Mouse (Mus musculus): ENCODE measurements around the gene Wnt9b. TPM values are rescaled to one million over a fixed set of nuclear protein-coding genes. Genes with fewer than 3 reads are reported as not detected.

Gene Wnt9b
- total and polyA plus RNA-seq, 3 experiments = 0.11 TPM; not detected in 2

- ATAC-seq (ENCODE audit: extremely low read depth, insufficient number of reproducible peaks, low FRiP score, poor library complexity, severe bottlenecking) (no peak), DNase-seq (ENCODE audit: low spot score) (no peak)
- Histone ChIP-seq H3K4me3 (ENCODE audit: low read depth, low read length) (no peak overlapping the region), H3K27me3 (ENCODE audit: insufficient read depth, low read length) (peaks cover 16% of the 10 kb centered on the region), H3K4me1 (ENCODE audit: insufficient read depth, low read depth, low read length) (no peaks in the 10 kb centered on the region), H3K9me3 (replicated peaks) (no peaks in the 10 kb centered on the region), H3K36me3 (replicated peaks) (no peaks in the 10 kb centered on the region)
- TF ChIP-seq CTCF (IDR thresholded peaks at IDR 0.05; ENCODE audit: low read depth, low read length) (no peak), TAL1 (conservative IDR thresholded peaks at IDR 0.05; ENCODE audit: low read depth, low read length) (no peak), GATA1 (IDR thresholded peaks at IDR 0.05; ENCODE audit: borderline replicate concordance, low read length) (no peak), GATA2 (IDR thresholded peaks at IDR 0.05; ENCODE audit: borderline replicate concordance, low read depth, low read length) (no peak), POLR2AphosphoS5 (IDR thresholded peaks at IDR 0.05; ENCODE audit: insufficient replicate concordance, low read depth, low read length) (no peak)
Measured at GRCm38 (mm10) chr11:103722040-103722481, 27.6 kb downstream of the Wnt9b start.

- ATAC-seq (ENCODE audit: extremely low read depth, insufficient number of reproducible peaks, low FRiP score, poor library complexity, severe bottlenecking) (no peak), DNase-seq (ENCODE audit: low spot score) (no peak)
- Histone ChIP-seq H3K9me3 (replicated peaks) (no peaks in the 10 kb centered on the region), H3K4me3 (ENCODE audit: low read depth, low read length) (no peak overlapping the region), H3K36me3 (replicated peaks) (no peaks in the 10 kb centered on the region), H3K27me3 (ENCODE audit: insufficient read depth, low read length) (peaks cover 21% of the 10 kb centered on the region), H3K4me1 (ENCODE audit: insufficient read depth, low read depth, low read length) (no peaks in the 10 kb centered on the region)
- TF ChIP-seq GATA2 (IDR thresholded peaks at IDR 0.05; ENCODE audit: borderline replicate concordance, low read depth, low read length) (no peak), TAL1 (conservative IDR thresholded peaks at IDR 0.05; ENCODE audit: low read depth, low read length) (no peak), GATA1 (IDR thresholded peaks at IDR 0.05; ENCODE audit: borderline replicate concordance, low read length) (no peak), CTCF (IDR thresholded peaks at IDR 0.05; ENCODE audit: low read depth, low read length) (peak; percentile 60), POLR2AphosphoS5 (IDR thresholded peaks at IDR 0.05; ENCODE audit: insufficient replicate concordance, low read depth, low read length) (no peak)
Measured at GRCm38 (mm10) chr11:103721468-103722039, 28.1 kb downstream of the Wnt9b start.

GRCm38 (mm10) chr11:103719436-103719835 is 30.2 kb downstream of the Wnt9b start:
- no peak overlapping the region for H3K4me3 ChIP-seq (ENCODE audit: low read depth, low read length)
- no peaks in the 10 kb centered on the region for H3K36me3 ChIP-seq (replicated peaks)
- no peaks in the 10 kb centered on the region for H3K9me3 ChIP-seq (replicated peaks)
- no peak for TF ChIP-seq CTCF (IDR thresholded peaks at IDR 0.05; ENCODE audit: low read depth, low read length)
- no peak for TF ChIP-seq GATA1 (IDR thresholded peaks at IDR 0.05; ENCODE audit: borderline replicate concordance, low read length)
- TF ChIP-seq GATA2 (IDR thresholded peaks at IDR 0.05; ENCODE audit: borderline replicate concordance, low read depth, low read length) = no peak
- no peak for TF ChIP-seq POLR2AphosphoS5 (IDR thresholded peaks at IDR 0.05; ENCODE audit: insufficient replicate concordance, low read depth, low read length)
- no peak for TF ChIP-seq TAL1 (conservative IDR thresholded peaks at IDR 0.05; ENCODE audit: low read depth, low read length)
- DNase-seq (ENCODE audit: low spot score) = no peak
- no peaks in the 10 kb centered on the region for H3K4me1 ChIP-seq (ENCODE audit: insufficient read depth, low read depth, low read length)
- no peak for ATAC-seq (ENCODE audit: extremely low read depth, insufficient number of reproducible peaks, low FRiP score, poor library complexity, severe bottlenecking)
- peaks cover 34% of the 10 kb centered on the region for H3K27me3 ChIP-seq (ENCODE audit: insufficient read depth, low read length)

GRCm38 (mm10) chr11:103716971-103717370 is 32.6 kb downstream of the Wnt9b start:
- Histone ChIP-seq H3K36me3 (replicated peaks) (no peaks in the 10 kb centered on the region), H3K4me3 (ENCODE audit: low read depth, low read length) (no peak overlapping the region), H3K4me1 (ENCODE audit: insufficient read depth, low read depth, low read length) (no peaks in the 10 kb centered on the region), H3K9me3 (replicated peaks) (no peaks in the 10 kb centered on the region), H3K27me3 (ENCODE audit: insufficient read depth, low read length) (peaks cover 43% of the 10 kb centered on the region)
- no peak for TF ChIP-seq TAL1 (conservative IDR thresholded peaks at IDR 0.05; ENCODE audit: low read depth, low read length)
- TF ChIP-seq CTCF (IDR thresholded peaks at IDR 0.05; ENCODE audit: low read depth, low read length) = no peak
- TF ChIP-seq GATA2 (IDR thresholded peaks at IDR 0.05; ENCODE audit: borderline replicate concordance, low read depth, low read length) = no peak
- no peak for TF ChIP-seq GATA1 (IDR thresholded peaks at IDR 0.05; ENCODE audit: borderline replicate concordance, low read length)
- no peak for TF ChIP-seq POLR2AphosphoS5 (IDR thresholded peaks at IDR 0.05; ENCODE audit: insufficient replicate concordance, low read depth, low read length)
- DNase-seq (ENCODE audit: low spot score) = no peak
- ATAC-seq (ENCODE audit: extremely low read depth, insufficient number of reproducible peaks, low FRiP score, poor library complexity, severe bottlenecking) = no peak

GRCm38 (mm10) chr11:103714074-103714473 is 35.5 kb downstream of the Wnt9b start:
- H3K4me1 ChIP-seq (ENCODE audit: insufficient read depth, low read depth, low read length) = no peaks in the 10 kb centered on the region
- TF ChIP-seq GATA2 (IDR thresholded peaks at IDR 0.05; ENCODE audit: borderline replicate concordance, low read depth, low read length) = no peak
- no peak for TF ChIP-seq GATA1 (IDR thresholded peaks at IDR 0.05; ENCODE audit: borderline replicate concordance, low read length)
- TF ChIP-seq CTCF (IDR thresholded peaks at IDR 0.05; ENCODE audit: low read depth, low read length) = no peak
- no peak for TF ChIP-seq POLR2AphosphoS5 (IDR thresholded peaks at IDR 0.05; ENCODE audit: insufficient replicate concordance, low read depth, low read length)
- no peak for TF ChIP-seq TAL1 (conservative IDR thresholded peaks at IDR 0.05; ENCODE audit: low read depth, low read length)
- no peak for DNase-seq (ENCODE audit: low spot score)
- no peaks in the 10 kb centered on the region for H3K9me3 ChIP-seq (replicated peaks)
- ATAC-seq (ENCODE audit: extremely low read depth, insufficient number of reproducible peaks, low FRiP score, poor library complexity, severe bottlenecking) = no peak
- no peak overlapping the region for H3K4me3 ChIP-seq (ENCODE audit: low read depth, low read length)
- H3K36me3 ChIP-seq (replicated peaks) = no peaks in the 10 kb centered on the region
- peaks cover 61% of the 10 kb centered on the region for H3K27me3 ChIP-seq (ENCODE audit: insufficient read depth, low read length)

- H3K27me3 ChIP-seq (ENCODE audit: insufficient read depth, low read length) = peaks cover 57% of the 10 kb centered on the region
- TF ChIP-seq GATA2 (IDR thresholded peaks at IDR 0.05; ENCODE audit: borderline replicate concordance, low read depth, low read length) (no peak), TAL1 (conservative IDR thresholded peaks at IDR 0.05; ENCODE audit: low read depth, low read length) (no peak), GATA1 (IDR thresholded peaks at IDR 0.05; ENCODE audit: borderline replicate concordance, low read length) (no peak), CTCF (IDR thresholded peaks at IDR 0.05; ENCODE audit: low read depth, low read length) (no peak), POLR2AphosphoS5 (IDR thresholded peaks at IDR 0.05; ENCODE audit: insufficient replicate concordance, low read depth, low read length) (no peak)
- DNase-seq (ENCODE audit: low spot score) = no peak
Measured at GRCm38 (mm10) chr11:103711851-103712587, 37.6 kb downstream of the Wnt9b start.

More at GRCm38 (mm10) chr11:103711851-103712587, 37.6 kb downstream of the Wnt9b start:
- H3K4me1 ChIP-seq (ENCODE audit: insufficient read depth, low read depth, low read length) = no peaks in the 10 kb centered on the region
- H3K4me3 ChIP-seq (ENCODE audit: low read depth, low read length) = no peak overlapping the region
- H3K36me3 ChIP-seq (replicated peaks) = no peaks in the 10 kb centered on the region
- no peaks in the 10 kb centered on the region for H3K9me3 ChIP-seq (replicated peaks)
- ATAC-seq (ENCODE audit: extremely low read depth, insufficient number of reproducible peaks, low FRiP score, poor library complexity, severe bottlenecking) = no peak
